ENCODE assay signal across 21 mouse cellular contexts in genomic region chr2:80786370-80786769, GRCm38 (mm10).
DNase-seq lines count a peak whose midpoint lies in the region; ATAC-seq and TF ChIP-seq lines count a peak whose summit lies in the region.
"Had no signal": no experiment of that assay in that cellular context is flagged by ENCODE, and none has a peak within 500 bp of the region (broad histone marks: within the 10 kb centered on the region; RNA-seq: fewer than 3 reads in every experiment).

No protein-coding gene starts in this region.

- no peak for TF ChIP-seq POLR2A in brain, embryonic 14.5 days (IDR thresholded peaks at IDR 0.05; ENCODE audit: borderline replicate concordance, extremely low read depth, insufficient read depth, insufficient read length, poor library complexity, severe bottlenecking)

- WGBS in forebrain, embryonic 15.5 days: 23% methylated on average over 4 of the region's 4 CpGs
- 82% methylated on average over 4 of the region's 4 CpGs for WGBS in heart, embryonic 12.5 days

- H3K9ac ChIP-seq in forebrain, embryonic 15.5 days (replicated peaks): no peak overlapping the region
- no peak overlapping the region for H3K9ac ChIP-seq in heart, embryonic 12.5 days
- H3K9ac ChIP-seq: embryonic facial prominence, embryonic 13.5 days; heart, embryonic 15.5 days; intestine, embryonic 15.5 days had no signal

- no peaks in the 10 kb centered on the region for H3K36me3 ChIP-seq in forebrain, embryonic 15.5 days
- H3K36me3 ChIP-seq in heart, embryonic 12.5 days: no peaks in the 10 kb centered on the region
- H3K36me3 ChIP-seq: embryonic facial prominence, embryonic 13.5 days; heart, embryonic 10.5 days; heart, embryonic 15.5 days; hindbrain, embryonic 10.5 days; intestine, embryonic 15.5 days had no signal

- H3K27me3 ChIP-seq in forebrain, embryonic 15.5 days: no peaks in the 10 kb centered on the region
- H3K27me3 ChIP-seq in heart, embryonic 12.5 days (replicated peaks): no peaks in the 10 kb centered on the region
- H3K27me3 ChIP-seq: embryonic facial prominence, embryonic 13.5 days; heart, embryonic 15.5 days; intestine, embryonic 15.5 days had no signal

- peak overlapping the region; percentile 5; the same call in 1 of the 2 replicates for H3K27ac ChIP-seq in layer of hippocampus, adult 2 months
- H3K27ac ChIP-seq in forebrain, embryonic 15.5 days (replicated peaks): no peak overlapping the region
- no peak overlapping the region for H3K27ac ChIP-seq in heart, embryonic 12.5 days (ENCODE audit: poor library complexity, severe bottlenecking)
- H3K27ac ChIP-seq: embryonic facial prominence, embryonic 13.5 days; heart, embryonic 10.5 days; heart, embryonic 15.5 days; hindbrain, embryonic 10.5 days; intestine, embryonic 15.5 days had no signal

- H3K9me3 ChIP-seq in forebrain, embryonic 15.5 days: no peaks in the 10 kb centered on the region
- no peaks in the 10 kb centered on the region for H3K9me3 ChIP-seq in heart, embryonic 12.5 days (replicated peaks)
- H3K9me3 ChIP-seq: embryonic facial prominence, embryonic 13.5 days; heart, embryonic 10.5 days; heart, embryonic 15.5 days; hindbrain, embryonic 10.5 days; intestine, embryonic 15.5 days had no signal

- TF ChIP-seq CTCF in layer of hippocampus, adult 2 months (conservative IDR thresholded peaks at IDR 0.05): no peak
- TF ChIP-seq CTCF in brain, embryonic 14.5 days (IDR thresholded peaks at IDR 0.05; ENCODE audit: borderline replicate concordance, extremely low read depth, insufficient read depth, insufficient read length): no peak

- peaks cover 11% of the 10 kb centered on the region for H3K4me1 ChIP-seq in forebrain, embryonic 15.5 days
- peaks cover 6% of the 10 kb centered on the region; the same call in 1 of the 2 replicates for H3K4me1 ChIP-seq in heart, embryonic 12.5 days (replicated peaks)
- H3K4me1 ChIP-seq: embryonic facial prominence, embryonic 13.5 days; heart, embryonic 15.5 days; hindbrain, embryonic 10.5 days; intestine, embryonic 15.5 days had no signal

- no peak overlapping the region for H3K4me3 ChIP-seq in layer of hippocampus, adult 2 months
- H3K4me3 ChIP-seq in forebrain, embryonic 15.5 days: no peak overlapping the region
- no peak overlapping the region for H3K4me3 ChIP-seq in heart, embryonic 12.5 days
- H3K4me3 ChIP-seq: embryonic facial prominence, embryonic 13.5 days; heart, embryonic 10.5 days; heart, embryonic 15.5 days; hindbrain, embryonic 10.5 days; intestine, embryonic 15.5 days had no signal

- peak; percentile 83 for ATAC-seq in forebrain, embryonic 15.5 days (replicated peaks)
- ATAC-seq in heart, embryonic 12.5 days (ENCODE audit: insufficient number of reproducible peaks, low FRiP score): no peak
- ATAC-seq: intestine, embryonic 15.5 days had no signal

- H3K4me2 ChIP-seq in forebrain, embryonic 15.5 days (replicated peaks): no peak overlapping the region
- no peak overlapping the region for H3K4me2 ChIP-seq in heart, embryonic 12.5 days
- H3K4me2 ChIP-seq: embryonic facial prominence, embryonic 13.5 days; heart, embryonic 15.5 days; intestine, embryonic 15.5 days had no signal

- DNase-seq in layer of hippocampus, adult 2 months (ENCODE audit: low spot score in 2 of 2): no peak
- DNase-seq in layer of hippocampus, adult 8-10 months (ENCODE audit: low spot score in 2 of 2): no peak
- peak; percentile 49 for DNase-seq in brain, adult 2 months (ENCODE audit: low read depth, low spot score)
- peak; percentile 59 for DNase-seq in brain, embryonic 14.5 days (ENCODE audit: low read depth)
- DNase-seq in right cerebral cortex, postnatal 36 days (ENCODE audit: low spot score in 2 of 2): no peak
- DNase-seq in adrenal gland, postnatal 4 days (ENCODE audit: low spot score in 2 of 2): no peak
- DNase-seq: adrenal gland, adult 2 months; adrenal gland, postnatal 25 days; cerebellum, adult 11-12 months; cerebellum, adult 9-10 months; cerebellum, postnatal 25 days; gastrocnemius, postnatal 10 days; heart, adult 18-20 months; heart, postnatal 14 days had no signal

Comparison
In these comparisons a context has a peak if more than half of its experiments do, and no peak if none do; other contexts are left out.
1. DNase-seq: peak in brain, adult 2 months (single experiment) and brain, embryonic 14.5 days (single experiment); none in layer of hippocampus, adult 2 months (0 of 2), layer of hippocampus, adult 8-10 months (0 of 2), right cerebral cortex, postnatal 36 days (0 of 2) and adrenal gland, postnatal 4 days (0 of 2).